In genomic region chr11:44612156-44612555, GRCm38 (mm10) we compare ENCODE assay signal across 9 mouse cellular contexts. TPM values are rescaled to one million over a fixed set of nuclear protein-coding genes. Genes with fewer than 3 reads are reported as not detected.
DNase-seq lines count a peak whose midpoint lies in the region; ATAC-seq and TF ChIP-seq lines count a peak whose summit lies in the region.
"Had no signal": no experiment of that assay in that cellular context is flagged by ENCODE, and none has a peak within 500 bp of the region (broad histone marks: within the 10 kb centered on the region; RNA-seq: fewer than 3 reads in every experiment).

No protein-coding gene starts in this region.

- H3K4me1 ChIP-seq in kidney, postnatal 0 days (replicated peaks; ENCODE audit: insufficient read depth, low read length) = peaks cover 17% of the 10 kb centered on the region
- peaks cover 39% of the 10 kb centered on the region for H3K4me1 ChIP-seq in embryonic facial prominence, embryonic 15.5 days
- H3K4me1 ChIP-seq in midbrain, embryonic 14.5 days (ENCODE audit: control insufficient read depth, insufficient read depth, low read length) = peaks cover 18% of the 10 kb centered on the region

- no peak overlapping the region for H3K27ac ChIP-seq in kidney, postnatal 0 days
- H3K27ac ChIP-seq in embryonic facial prominence, embryonic 15.5 days (replicated peaks) = no peak overlapping the region
- no peak overlapping the region for H3K27ac ChIP-seq in midbrain, embryonic 14.5 days (replicated peaks; ENCODE audit: low read depth, low read length)

- no peak for ATAC-seq in kidney, postnatal 0 days (replicated peaks; ENCODE audit: low FRiP score, low read depth)
- no peak for ATAC-seq in embryonic facial prominence, embryonic 15.5 days (ENCODE audit: insufficient number of reproducible peaks, low FRiP score, low TSS enrichment, low read depth)
- no peak for ATAC-seq in midbrain, embryonic 14.5 days (ENCODE audit: low FRiP score, low TSS enrichment)
- ATAC-seq: inflammation-experienced regulatory T-cells, adult 6 months had no signal

- TF ChIP-seq CTCF in kidney, postnatal 0 days (IDR thresholded peaks at IDR 0.05; ENCODE audit: low read depth) = no peak

- H3K27me3 ChIP-seq in kidney, postnatal 0 days (ENCODE audit: insufficient read depth, low read length) = peaks cover 12% of the 10 kb centered on the region
- peaks cover 60% of the 10 kb centered on the region for H3K27me3 ChIP-seq in embryonic facial prominence, embryonic 15.5 days
- peaks cover 35% of the 10 kb centered on the region for H3K27me3 ChIP-seq in midbrain, embryonic 14.5 days (ENCODE audit: control insufficient read depth, insufficient read depth, low read length)

- 0 out of 2 replicates have a peak overlapping the region, but pooled peaks have one; percentile 28 for H3K4me3 ChIP-seq in kidney, postnatal 0 days (replicated peaks; ENCODE audit: low read depth, low read length)
- H3K4me3 ChIP-seq in embryonic facial prominence, embryonic 15.5 days (replicated peaks) = no peak overlapping the region
- peak overlapping the region; percentile 26; the same call in 1 of the 2 replicates for H3K4me3 ChIP-seq in midbrain, embryonic 14.5 days (replicated peaks; ENCODE audit: low read depth, low read length)

- WGBS in kidney, postnatal 0 days = 24% methylated on average over 10 of the region's 10 CpGs
- WGBS in embryonic facial prominence, embryonic 15.5 days = 11% methylated on average over 10 of the region's 10 CpGs
- 6% methylated on average over 10 of the region's 10 CpGs for WGBS in midbrain, embryonic 14.5 days

- no peaks in the 10 kb centered on the region for H3K9me3 ChIP-seq in kidney, postnatal 0 days (replicated peaks; ENCODE audit: low read length)
- H3K9me3 ChIP-seq in embryonic facial prominence, embryonic 15.5 days (replicated peaks) = no peaks in the 10 kb centered on the region
- no peaks in the 10 kb centered on the region for H3K9me3 ChIP-seq in midbrain, embryonic 14.5 days (ENCODE audit: control insufficient read depth, low read length)

- H3K36me3 ChIP-seq in kidney, postnatal 0 days (ENCODE audit: insufficient read depth, low read length) = no peaks in the 10 kb centered on the region
- no peaks in the 10 kb centered on the region for H3K36me3 ChIP-seq in embryonic facial prominence, embryonic 15.5 days
- no peaks in the 10 kb centered on the region for H3K36me3 ChIP-seq in midbrain, embryonic 14.5 days (ENCODE audit: control insufficient read depth, insufficient read depth, low read length)

- DNase-seq in adrenal gland, adult 2 months = peak; percentile 4
- no peak for DNase-seq in adrenal gland, postnatal 14 days
- no peak for DNase-seq in kidney, postnatal 0 days (ENCODE audit: low spot score)
- DNase-seq in kidney, postnatal 25 days = no peak
- DNase-seq in midbrain, embryonic 14.5 days = no peak
- DNase-seq in natural killer cell, adult 2 months (ENCODE audit: low spot score in 2 of 2) = no peak
- DNase-seq in frontal cortex, adult 2 months (ENCODE audit: extremely low spot score in 1 of 2, low spot score in 1 of 2) = no peak

- H3K9ac ChIP-seq in kidney, postnatal 0 days (ENCODE audit: low read depth, low read length) = no peak overlapping the region
- no peak overlapping the region for H3K9ac ChIP-seq in embryonic facial prominence, embryonic 15.5 days
- H3K9ac ChIP-seq in midbrain, embryonic 14.5 days (replicated peaks; ENCODE audit: low read length) = no peak overlapping the region

- 0 out of 2 replicates have a peak overlapping the region, but pooled peaks have one; percentile 64 for H3K4me2 ChIP-seq in kidney, postnatal 0 days (ENCODE audit: low read length)
- peak overlapping the region; percentile 80 for H3K4me2 ChIP-seq in embryonic facial prominence, embryonic 15.5 days (replicated peaks)
- peak overlapping the region; percentile 97 for H3K4me2 ChIP-seq in midbrain, embryonic 14.5 days (ENCODE audit: low read length)

RNA-seq across cellular contexts. Expression of gene Ebf1, which starts 5.0 kb away (rescaled TPM):
- 10 to 100 TPM; 25.3 to 37.0 TPM for total RNA-seq in adrenal gland, adult 2 months (2021)
- polyA plus RNA-seq in adrenal gland, adult 2 months (2012; rRNA removed) = 13.8 and 16.9 TPM in 2 replicates
- 35.5 and 50.8 TPM in 2 replicates for total RNA-seq in adrenal gland, postnatal 14 days (2021)
- 18.5 and 19.6 TPM in 2 replicates for polyA plus RNA-seq in kidney, postnatal 0 days (2015; fragmentation: Nextera tagmentation; extraction: Ambion mirVana)
- polyA plus RNA-seq in embryonic facial prominence, embryonic 15.5 days (2015; fragmentation: Nextera tagmentation; extraction: Ambion mirVana) = 62.3 and 65.7 TPM in 2 replicates
- 98.3 and 112 TPM in 2 replicates for polyA plus RNA-seq in midbrain, embryonic 14.5 days (2014; fragmentation: Nextera tagmentation; extraction: Ambion mirVana)
- 3.3 and 4.4 TPM in 2 replicates for polyA plus RNA-seq in frontal cortex, adult 2 months (2012; rRNA removed)
